Mouse (Mus musculus) ovary, postnatal 36 days (tissue): ENCODE measurements at regions not wholly inside any gene's neighbourhood (a gene's known extent, or its start where the extent isn't known, plus 50 kb on each side); places are given as distances from the start of the nearest gene placed in this dataset.
A peak's percentile ranks its signal among the peaks of the same experiment; 100 is the strongest.

Experiments used
- DNase-seq: peaks from one replicate; pipeline ENCODE4 v3.0.0; 2022; ENCODE audit warnings: low spot score, mixed read lengths

DNA sequence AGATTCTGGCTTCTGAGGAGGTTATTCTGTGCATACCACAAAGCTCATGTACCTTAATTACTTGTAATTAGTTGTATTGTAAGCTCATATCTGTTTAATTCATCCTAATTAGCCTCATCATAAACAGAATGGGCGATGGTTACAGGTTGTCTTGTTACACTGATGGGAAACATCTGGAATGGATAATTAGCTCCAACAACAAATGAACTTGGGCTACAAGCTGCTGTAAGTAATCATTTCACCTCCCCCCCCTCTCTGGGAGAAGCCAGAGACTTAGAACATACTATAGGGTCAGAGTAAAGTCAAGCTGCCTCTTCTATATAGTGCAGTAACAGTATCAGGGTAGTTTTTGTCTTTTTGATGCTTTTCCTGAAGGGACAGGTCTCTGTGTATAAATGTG lies 234.5 kb upstream of the Jmjd1c start:
- no peak for DNase-seq

DNA sequence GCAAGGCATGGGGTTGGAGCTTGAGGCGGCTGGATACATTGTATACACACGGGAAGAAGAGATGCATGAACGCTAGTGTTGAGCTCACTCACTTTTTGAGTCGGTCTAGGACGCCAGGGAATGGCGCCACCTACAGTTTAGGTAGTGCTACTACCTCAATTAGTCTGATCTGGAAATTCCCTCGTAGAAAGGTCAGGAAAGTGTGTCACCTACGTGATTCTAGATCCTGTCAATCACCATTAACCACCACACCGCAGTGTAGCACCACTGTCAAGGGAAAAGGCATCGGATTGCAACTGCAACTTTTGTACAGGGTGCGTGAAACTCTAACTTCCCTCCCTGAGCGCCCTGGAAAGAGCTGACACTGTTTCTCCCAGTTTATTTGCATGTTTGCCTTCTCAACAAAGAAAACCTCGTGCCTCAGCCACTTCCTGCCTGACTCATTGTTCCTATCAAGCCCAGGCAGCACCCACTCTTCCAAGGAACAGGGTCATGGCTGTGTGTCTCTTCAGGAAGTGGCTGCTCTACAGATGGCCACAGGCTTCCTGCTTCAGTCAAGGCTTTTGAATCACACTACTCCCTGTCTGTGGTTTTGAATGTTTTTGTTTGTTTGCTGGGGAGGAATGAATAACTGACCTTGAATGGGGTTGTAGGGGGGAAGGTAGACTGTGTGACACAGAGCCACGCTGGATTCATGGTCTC lies 231.6 kb upstream of the Jmjd1c start:
- peak; percentile 39 for DNase-seq

DNA sequence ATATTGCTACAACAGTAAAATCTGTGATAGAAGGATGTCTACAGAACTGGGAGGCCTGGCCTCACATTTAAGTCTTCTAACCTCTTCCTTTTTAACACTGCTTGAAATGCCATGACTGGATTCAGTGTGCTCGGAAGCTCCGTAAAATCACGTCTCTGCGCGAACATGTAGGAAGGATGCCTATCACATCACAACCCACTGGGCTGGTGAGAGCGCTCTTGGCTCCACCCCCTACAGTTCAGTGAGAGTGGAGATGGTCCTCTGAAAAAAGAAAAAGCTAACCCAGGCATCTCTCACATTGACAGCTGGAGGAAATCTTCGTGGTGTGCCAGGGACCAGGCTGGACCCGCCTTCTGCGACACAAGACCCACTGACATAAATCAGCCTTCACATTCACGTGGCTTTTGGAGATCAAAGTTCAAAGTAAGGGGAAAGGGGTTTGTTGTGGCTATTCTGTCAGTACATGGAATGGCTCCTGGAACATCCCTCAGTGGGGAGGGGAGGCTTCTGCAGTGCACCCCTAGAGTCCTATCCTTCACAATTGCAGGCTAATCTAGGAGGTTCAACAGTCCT lies 230.8 kb upstream of the Jmjd1c start:
- no peak for DNase-seq

DNA sequence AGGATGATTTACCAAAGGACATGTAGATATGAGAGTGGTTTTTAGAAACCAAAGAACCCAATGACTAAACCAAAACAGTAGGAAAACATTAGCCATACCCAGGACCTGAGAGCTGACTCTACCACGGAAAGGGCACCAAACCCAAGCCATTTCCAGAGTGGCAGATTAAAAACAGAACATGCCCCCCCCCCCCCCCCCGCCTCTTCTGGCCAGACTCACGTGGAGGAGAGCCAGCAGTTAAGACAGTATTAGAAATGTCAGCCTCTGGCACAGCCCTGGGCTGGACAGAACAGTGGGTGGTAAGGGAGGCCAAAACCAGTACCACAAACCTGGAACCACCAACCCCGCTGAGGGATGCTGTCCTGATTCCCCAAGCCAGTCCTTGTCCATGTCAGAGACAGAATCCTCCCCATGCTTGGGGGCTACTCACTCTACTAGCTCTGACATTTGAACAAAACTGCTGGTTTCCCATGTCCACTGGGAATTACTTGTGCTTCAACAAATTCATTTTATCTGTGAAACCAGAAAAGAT lies 224.7 kb upstream of the Jmjd1c start:
- no peak for DNase-seq

DNA sequence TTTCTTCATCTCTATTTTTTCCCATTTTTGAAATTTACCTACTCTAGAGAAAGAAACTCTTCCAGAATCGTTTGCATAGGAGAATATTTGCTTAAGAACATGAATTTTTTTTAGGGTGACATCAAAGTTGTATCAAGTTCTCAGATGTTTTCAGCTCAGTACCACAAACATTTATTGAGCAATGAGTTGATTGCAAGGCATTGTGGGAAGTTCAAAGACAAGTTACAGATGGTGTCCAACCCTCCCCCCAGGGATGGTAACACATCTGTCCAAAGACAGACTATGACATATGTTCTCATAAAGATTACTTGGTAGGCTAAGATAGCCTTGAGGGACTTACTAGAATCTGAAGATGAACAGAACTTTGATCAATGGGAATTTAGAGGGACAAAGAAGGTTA lies 224.3 kb upstream of the Jmjd1c start:
- no peak for DNase-seq

DNA sequence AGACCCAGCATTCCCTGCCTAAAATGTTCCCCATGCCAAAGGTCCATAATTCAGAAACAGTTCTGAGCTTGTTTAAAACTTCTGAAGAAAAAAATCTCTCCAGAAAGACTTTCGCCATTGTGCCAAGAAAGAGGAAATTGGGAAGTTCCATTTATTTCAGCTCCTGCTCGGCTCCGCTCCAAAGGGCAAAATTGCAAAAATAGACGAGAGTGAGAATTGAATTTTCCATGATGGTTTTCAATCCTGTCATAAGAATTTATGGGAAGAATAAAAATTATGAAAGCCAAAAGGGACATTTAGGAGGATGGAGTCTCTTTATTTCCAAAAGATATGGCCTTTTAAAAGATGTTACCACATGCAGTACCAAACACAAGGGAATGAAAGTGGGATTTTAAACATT lies 222.5 kb upstream of the Jmjd1c start:
- DNase-seq = no peak

DNA sequence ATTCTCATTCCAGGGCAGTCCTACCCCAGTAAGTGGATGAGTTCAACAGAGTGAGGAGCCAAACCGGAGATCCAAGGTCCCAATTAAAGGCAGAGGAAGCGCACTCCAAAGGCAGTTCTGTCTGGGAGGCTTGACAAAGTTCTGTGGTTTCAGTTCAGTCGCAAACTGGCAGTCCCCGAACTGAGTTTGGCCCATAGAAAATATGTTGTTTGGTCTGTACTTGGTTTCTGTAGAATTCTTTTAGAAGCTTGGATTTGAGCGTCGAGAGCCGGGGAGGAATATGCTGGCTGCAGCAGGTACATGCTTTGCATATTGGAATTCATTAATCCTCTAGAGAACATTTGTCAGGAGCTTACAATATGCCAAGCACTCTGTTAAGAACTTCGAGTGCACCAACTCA lies 216.9 kb upstream of the Jmjd1c start:
- DNase-seq = no peak

DNA sequence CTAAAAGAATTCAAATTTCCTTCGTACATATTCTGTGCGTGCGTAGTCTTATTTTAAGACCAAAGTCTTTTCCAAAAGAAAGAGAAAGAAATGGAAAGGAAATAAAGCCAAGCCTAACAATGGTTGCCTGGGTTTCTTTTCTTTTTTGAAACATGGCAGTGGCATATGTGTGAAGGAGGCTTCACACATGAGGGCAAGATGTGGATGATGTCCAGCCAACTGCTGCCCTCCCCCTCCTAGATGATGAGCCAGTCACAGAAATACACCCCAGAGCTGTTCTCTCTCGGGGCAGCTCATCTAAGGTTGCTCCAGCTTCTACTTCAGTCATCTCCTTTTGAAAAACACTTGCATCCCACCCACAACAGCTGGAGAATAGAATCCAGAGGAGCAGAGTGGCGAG lies 213.1 kb upstream of the Jmjd1c start:
- no peak for DNase-seq

DNA sequence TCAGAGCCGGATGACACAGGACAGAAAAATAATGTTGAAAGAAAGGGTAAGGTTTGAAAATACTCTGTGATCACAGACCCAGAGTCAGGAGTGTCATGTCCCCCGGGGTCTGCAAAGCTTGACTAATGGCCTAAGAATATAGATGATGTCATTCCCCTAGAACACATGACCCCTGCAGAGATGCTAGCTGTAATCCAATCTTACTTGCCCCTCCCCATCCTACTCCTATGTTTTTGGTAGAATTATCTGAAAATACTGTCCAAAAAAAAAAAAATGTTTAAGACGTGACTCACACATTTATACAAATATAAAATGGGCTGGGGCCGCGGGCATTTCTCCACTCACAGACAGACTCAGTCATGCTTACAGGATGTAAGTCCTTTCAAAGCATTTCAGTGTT lies 210.3 kb upstream of the Jmjd1c start:
- no peak for DNase-seq

DNA sequence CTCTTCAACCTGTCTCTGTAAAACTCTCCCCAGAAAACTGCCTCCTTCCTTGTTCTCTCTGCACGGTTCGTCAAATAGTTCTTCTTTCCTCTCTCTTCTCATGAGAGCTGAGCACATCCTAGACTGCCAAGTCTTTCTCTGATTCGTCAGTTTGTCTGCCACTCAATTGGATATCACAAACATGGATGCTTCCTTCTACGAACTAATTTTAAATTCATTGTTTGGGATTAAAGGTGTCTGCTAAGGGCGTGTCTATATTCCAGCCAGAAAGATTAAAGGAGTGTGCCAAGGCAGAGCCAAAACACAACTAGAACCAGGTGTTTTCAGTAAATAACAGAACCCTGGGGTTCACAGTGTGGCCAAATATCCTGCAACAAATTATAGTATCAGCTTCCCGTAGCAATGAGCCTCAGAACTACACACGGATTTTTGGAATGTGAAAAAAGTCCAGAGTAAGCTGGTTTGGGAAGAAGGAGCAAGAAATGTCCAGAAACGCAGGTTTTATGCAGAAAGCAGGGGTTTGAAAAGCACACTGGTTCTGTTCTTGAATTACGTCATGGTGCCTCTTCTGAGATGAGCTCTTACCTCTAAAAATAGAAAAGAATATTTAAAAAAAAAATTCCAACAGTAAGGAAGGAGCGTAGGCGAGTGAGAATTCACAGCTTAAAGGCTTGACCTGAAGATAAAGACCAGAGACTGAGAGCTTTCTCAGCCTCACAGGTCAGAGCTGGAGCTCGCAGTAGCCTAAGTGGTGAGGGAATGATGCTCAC lies 206.0 kb upstream of the Jmjd1c start:
- no peak for DNase-seq

DNA sequence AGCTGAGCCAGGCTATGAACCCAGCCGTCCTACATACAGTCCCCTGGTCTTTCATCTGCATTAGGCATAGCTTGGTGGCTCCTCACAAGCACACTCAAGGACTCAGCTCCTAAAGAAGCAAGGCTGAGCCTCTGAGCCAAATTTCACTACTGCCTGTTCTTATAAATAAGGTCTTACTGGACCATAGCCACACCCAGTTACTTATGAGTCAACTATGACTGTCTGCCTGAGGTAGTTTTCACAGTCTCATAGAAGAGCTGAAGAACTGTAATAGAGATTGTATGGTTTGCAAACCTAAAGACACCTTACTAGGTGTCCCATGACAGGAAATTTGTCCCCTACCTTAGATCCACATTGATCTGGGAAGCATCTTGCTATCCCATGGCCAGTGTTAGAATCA lies 204.1 kb upstream of the Jmjd1c start:
- no peak for DNase-seq

DNA sequence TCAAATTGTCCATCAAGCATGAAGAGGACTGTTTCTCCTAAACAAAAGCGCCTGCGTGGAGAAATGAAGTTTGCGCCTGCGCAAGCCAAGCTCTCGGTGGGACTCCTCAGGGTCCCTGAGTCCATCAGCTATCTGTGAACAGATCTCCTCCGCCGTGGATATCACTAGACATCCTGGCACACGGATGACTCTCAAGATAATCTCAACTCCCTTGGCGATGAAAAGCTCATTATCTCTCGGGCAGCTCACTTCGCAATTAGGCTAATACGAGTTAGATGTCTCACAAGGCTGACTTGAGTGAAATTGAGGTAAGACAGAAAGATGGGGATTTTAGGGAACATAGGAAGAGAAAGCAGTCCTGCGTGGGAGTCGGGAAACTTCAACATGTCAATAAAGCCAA lies 202.1 kb upstream of the Jmjd1c start:
- DNase-seq = no peak

DNA sequence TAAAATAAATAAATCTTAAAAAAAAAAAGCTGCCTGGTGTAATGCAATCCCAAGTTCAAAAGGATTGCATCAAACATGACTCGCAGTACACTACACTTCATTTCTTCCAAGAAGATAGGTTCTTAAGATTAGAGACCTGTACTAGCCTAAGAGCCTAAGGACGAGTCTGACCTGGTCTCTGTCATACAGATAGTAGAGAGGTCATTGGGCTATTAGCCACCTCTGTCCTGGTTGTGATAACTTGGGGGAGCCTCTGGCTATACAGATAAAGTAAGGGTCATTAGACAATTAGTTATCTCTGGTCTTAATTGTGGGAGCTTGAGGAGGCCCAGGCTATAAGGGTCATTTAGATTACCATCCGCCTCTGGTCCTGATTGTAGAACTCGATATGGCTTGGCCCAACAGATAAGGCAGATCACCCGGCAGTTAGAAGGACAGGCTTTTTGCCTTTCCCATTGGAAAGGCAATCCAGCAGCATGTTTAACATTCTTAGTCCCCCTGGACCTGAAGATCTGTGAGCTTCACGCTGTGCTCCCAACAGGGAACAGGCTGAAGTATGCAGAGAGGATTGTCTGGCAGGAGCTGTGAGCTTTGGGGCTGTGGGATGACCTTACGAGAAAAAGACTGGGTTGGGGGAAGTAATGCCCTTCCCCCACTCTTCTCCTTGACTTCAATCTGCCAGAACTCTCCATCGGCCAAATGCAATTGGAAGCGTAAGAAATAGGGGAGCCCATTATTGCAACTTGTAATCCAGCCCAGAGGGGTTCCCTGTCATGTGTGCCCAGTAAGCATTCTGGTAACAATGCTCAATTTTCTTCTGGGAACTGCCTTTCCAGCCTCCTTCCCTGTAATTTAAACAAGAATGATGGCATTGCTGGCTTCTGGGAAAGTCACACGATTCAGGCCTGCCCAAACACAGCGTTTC lies 199.0 kb upstream of the Jmjd1c start:
- DNase-seq = no peak

DNA sequence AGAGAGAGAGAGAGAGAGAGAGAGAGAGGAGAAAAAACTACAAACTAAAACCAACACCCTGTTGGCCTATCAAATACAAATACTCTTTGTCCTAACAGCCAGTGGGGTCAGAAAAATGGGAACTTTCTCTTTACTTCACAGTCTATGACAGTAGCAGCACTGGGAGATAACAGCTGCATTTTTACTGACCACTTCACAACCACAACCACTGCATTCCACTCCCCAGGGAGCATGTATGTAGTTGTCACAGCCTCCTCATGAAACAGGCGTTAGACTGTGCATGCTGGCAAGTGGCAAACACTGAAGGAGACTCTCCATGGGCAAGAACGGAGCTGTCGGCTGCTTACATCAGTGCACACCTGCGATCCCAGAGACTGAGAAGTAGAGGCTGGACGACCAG lies 196.2 kb upstream of the Jmjd1c start:
- DNase-seq = no peak

DNA sequence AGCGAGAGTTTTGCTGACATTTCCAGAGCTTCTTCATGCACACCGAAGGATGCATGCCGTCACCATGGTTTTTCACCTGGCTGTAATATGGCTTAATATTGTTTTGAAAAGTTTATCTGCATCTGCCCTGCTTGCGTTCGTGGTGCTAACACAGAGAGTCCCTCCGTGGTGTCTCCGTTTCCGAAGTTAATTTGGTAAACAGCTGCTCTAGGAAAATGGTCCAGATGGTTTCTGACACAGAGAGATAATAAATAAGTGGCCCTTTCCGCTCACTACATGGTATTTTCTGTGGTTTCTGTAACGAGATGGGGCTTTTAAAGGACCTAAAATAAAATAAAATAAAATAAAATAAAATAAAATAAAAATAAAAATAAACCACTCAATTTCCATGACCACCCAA lies 195.1 kb upstream of the Jmjd1c start:
- DNase-seq = no peak

DNA sequence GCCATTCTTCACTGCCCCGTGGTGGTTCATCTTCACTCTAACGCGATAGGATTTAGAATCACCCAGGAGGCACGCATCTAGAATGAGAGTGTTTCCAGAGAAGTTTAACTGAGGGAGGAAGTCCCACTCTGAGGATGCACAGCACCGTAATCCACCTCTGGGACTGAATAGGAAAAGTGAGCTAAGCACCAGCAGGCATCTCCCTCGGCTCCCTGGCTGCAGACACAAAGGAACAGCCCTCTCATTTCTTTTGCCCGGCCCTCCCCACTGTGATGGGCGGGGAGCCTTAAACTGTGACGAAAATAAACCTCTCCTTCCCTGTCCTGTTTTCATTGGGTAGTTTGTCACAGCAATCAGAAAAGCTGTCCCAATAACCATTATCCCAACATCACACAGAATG lies 194.1 kb upstream of the Jmjd1c start:
- DNase-seq = no peak

DNA sequence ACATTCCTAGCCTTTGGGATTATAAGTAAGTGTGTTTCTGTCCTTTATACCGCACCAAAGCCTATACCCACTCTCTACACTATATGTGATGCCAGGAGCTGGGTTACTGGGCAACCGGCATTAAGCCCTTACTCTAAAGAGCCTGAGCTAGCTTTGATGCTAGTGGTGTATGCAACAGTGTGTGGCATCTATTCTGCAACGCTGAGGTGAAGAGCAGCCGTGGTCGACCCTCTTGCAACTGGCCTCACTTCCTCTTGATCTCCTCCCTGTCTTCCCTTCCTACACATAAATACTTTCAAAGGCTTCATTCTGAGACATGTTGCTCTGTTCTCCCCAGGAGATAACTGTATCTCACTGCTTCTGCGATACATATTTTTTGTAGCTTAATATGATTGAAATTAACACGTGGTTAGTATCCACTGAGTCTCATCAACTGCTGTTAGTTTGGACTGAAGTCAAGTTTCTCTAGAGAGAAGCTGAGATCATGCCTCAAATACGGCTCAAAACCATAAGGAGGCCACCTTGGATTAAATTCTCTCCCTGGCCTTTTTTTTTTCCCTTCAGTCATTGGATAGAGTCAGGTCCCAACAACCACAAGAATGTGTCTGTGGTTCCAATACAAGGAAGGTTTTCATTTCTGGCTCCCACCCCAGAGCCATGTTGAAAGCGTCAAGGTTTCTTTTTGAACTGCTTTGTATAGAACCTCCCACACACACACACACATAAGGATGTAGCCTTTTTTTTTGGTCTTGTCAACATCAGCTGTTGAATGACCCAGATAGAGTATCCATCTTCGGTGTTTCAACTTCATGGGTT lies 191.2 kb upstream of the Jmjd1c start:
- no peak for DNase-seq

DNA sequence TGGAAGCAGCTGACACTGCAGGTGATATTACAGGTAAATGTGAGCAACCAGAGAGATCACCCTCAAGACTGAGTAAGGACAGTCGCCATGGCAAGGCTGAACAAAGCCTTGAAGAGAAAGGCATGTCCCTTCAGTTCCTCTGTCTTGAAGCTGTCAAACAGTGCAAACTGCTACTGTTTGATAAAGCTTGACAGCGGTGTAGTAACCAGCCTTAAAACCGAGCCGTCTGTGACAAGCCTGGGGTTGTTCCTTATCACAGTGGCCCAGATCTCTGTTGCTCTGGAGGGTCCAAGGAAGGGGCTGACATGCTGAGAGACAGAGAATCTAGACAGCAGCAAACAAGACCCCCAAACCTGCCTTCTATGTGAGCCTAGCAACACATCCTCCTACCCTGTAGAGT lies 188.1 kb upstream of the Jmjd1c start:
- no peak for DNase-seq

DNA sequence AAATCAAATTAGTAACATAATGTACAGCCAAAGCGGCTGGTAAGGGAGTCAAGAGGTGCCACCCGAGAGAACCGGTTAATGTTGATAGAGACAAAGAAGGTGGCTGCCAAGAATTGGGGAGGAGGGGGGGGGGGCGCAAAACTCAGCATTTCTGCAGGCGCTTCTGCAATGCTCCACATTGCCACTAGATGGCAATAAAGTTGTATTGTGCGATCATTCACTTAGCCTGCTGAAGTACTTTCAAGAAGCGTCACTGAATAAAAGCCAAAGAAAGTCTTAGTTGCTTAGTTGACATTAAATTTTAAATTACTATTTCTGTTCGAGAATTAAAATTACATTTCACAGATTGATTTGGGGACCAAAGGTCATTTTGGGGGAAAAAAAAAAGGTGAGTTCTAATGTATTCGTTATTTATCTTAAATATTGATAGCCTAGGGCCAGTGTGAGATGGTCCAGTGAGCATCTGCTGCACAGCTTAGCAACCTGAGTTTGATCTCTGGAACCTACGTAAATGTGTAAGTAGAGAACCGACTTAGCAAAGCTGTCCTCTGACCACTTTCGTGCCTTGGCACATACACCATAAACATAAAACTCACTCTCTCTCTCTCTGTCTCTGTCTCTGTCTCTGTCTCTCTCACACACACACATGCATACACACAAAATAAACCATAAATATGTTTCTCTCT lies 186.6 kb upstream of the Jmjd1c start:
- no peak for DNase-seq

DNA sequence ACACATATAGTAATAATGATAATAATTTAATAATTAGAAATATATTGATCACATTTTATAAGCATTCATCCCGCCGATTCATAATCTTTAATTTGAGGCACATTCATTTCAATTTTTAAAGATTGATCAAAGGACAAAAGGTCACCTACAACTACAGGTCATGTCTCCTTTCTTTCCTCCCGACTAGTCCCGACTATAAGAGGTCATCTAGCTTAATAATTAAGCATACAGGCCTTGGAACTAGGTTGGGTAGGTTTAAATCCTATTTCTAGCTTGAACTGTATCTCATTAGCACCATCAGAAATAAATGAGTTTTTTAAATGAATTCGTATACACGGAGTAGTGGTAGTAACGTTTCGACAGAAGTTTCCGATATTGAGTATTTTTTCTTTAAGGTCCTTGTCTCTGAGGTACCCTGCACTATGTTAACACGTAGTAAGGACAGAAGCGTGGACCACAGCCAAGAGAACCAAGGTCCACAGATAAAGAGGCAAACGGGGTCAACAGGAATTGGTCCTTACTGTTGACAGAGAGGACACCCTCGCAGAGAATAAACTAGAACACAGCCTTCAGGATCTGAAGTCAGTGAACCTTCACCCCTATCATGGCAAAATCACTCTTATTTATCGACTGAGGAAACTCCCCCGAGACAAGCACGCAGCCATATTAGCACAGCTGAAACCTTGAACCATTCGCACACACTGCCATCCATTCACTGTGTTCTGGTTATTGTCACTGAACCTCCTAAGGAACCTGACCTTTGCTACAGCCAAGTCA lies 185.8 kb upstream of the Jmjd1c start:
- peak; percentile 31 for DNase-seq
